Mouse (Mus musculus): Measurements from ENCODE around the gene 1190005I06Rik. TPM values are rescaled to one million over a fixed set of nuclear protein-coding genes. Genes with fewer than 3 reads are reported as not detected.

Gene 1190005I06Rik
- polyA plus RNA-seq, 1 experiment from 2014 or later, result 18.1 TPM

DNA sequence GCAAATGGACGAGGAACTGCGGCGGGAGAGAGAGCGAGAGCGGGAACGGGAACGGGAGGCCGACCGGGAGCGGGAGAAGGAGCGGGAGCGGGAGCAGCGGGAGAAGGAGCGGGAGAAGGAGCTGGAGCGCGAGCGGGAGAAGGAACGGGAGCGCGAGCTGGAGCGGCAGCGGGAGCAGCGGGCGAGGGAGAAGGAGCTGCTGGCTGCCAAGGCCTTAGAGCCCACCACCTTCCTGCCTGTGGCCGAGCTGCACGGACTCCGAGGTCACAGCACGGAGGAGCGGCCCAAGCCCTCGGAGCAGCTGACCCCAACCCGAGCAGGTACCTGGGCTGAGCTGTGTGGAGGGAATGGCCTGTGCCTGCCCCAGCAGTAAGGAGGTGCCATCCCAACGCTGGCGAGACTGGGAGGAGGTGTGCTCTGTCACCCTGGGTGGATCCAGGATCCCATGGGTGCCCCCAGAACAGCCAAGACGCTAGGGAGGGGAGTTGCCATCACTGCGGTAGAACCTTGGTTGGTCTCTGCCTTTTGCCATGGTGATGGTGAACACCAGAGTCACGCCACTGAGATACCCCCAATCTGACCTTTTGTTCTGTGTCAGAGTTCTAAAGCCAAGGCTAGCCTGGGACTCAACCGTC is 79.2 kb downstream of the 1190005I06Rik start:
- Histone ChIP-seq H3K36me3 (replicated peaks) (peaks cover 45% of the 10 kb centered on the region), H3K9me3 (no peaks in the 10 kb centered on the region), H3K4me3 (no peak overlapping the region), H3K4me2 (no peak overlapping the region), H3K4me1 (peaks cover 39% of the 10 kb centered on the region), H3K27ac (no peak overlapping the region), H3K9ac (no peak overlapping the region), H3K27me3 (replicated peaks) (no peaks in the 10 kb centered on the region)
- WGBS, result 96% methylated on average over 37 of the region's 37 CpGs
- no peak for ATAC-seq (replicated peaks)

- ATAC-seq (replicated peaks), result no peak
- no peak overlapping the region for H3K9ac ChIP-seq
- no peak overlapping the region for H3K27ac ChIP-seq
- H3K9me3 ChIP-seq, result no peaks in the 10 kb centered on the region
- peaks cover 40% of the 10 kb centered on the region for H3K36me3 ChIP-seq (replicated peaks)
- no peak overlapping the region for H3K4me3 ChIP-seq
- 97% methylated on average over 17 of the region's 17 CpGs for WGBS
- no peak overlapping the region for H3K4me2 ChIP-seq
- peaks cover 44% of the 10 kb centered on the region for H3K4me1 ChIP-seq
- H3K27me3 ChIP-seq (replicated peaks), result no peaks in the 10 kb centered on the region
Measured at GRCm38 (mm10) chr8:120567731-120568130, 79.7 kb downstream of the 1190005I06Rik start.

DNA sequence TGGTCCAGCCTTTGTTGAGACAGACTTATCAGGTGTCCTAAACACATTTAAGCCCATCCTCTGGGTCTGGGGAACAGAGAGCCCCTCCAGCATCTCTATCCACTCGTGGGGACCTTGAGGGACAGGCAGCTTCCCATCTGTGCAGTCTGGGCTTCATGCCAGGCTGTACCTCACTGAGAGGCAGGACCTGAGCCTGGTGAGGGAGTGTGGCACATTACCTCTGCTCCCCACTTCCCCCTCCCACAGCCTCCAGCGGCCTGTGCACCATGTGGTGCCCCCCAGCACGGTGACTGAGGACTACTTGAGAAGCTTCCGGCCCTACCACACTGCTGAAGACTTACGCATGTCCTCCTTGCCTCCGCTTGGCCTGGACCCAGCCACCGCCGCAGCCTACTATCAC is 80.8 kb downstream of the 1190005I06Rik start:
- Histone ChIP-seq H3K9me3 (no peaks in the 10 kb centered on the region), H3K27me3 (replicated peaks) (no peaks in the 10 kb centered on the region), H3K9ac (no peak overlapping the region), H3K4me2 (no peak overlapping the region), H3K36me3 (replicated peaks) (peaks cover 34% of the 10 kb centered on the region), H3K4me1 (peaks cover 55% of the 10 kb centered on the region), H3K27ac (no peak overlapping the region), H3K4me3 (no peak overlapping the region)
- no peak for ATAC-seq (replicated peaks)
- 73% methylated on average over 8 of the region's 8 CpGs for WGBS

DNA sequence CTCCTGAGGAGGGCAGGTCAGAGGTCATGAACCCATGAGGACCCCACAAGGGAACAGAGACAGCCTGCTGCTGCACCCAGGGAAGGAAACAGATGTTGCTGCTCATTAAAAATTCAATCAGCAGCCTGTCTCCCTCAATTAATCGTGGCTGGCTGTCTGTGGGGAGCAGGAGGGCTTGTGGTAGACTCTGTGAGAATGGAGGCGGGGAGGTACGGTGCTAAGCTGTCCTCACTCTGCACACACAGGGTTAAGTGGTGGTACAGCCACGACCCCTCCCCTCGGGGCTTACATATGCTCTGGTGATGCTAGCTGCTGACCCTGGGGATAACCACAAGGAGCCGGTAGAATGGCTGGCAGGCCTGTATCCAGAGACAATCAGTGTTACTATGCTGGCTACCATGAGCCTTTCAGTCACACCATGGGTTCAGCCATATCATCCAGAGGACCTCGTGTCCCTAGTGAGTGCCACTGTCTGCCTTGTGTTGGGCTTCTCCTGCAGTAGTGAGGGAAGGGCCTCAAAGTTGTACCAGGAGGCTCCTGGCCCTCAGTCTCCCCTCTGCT is 82.2 kb downstream of the 1190005I06Rik start:
- H3K9me3 ChIP-seq, result no peaks in the 10 kb centered on the region
- no peak for ATAC-seq (replicated peaks)
- no peak overlapping the region for H3K4me2 ChIP-seq
- peaks cover 26% of the 10 kb centered on the region for H3K36me3 ChIP-seq (replicated peaks)
- H3K4me1 ChIP-seq, result peaks cover 67% of the 10 kb centered on the region
- no peaks in the 10 kb centered on the region for H3K27me3 ChIP-seq (replicated peaks)
- H3K9ac ChIP-seq, result no peak overlapping the region
- peak overlapping the region; percentile 72 for H3K27ac ChIP-seq
- no peak overlapping the region for H3K4me3 ChIP-seq
- WGBS, result 7% methylated on average over 7 of the region's 7 CpGs

- H3K4me1 ChIP-seq, result peaks cover 78% of the 10 kb centered on the region
- 6% methylated on average over 20 of the region's 20 CpGs for WGBS
- no peak overlapping the region for H3K4me2 ChIP-seq
Measured at GRCm38 (mm10) chr8:120563851-120564837, 83.3 kb downstream of the 1190005I06Rik start.

GRCm38 (mm10) chr8:120563348-120563724 is 84.1 kb downstream of the 1190005I06Rik start:
- Histone ChIP-seq H3K4me3 (no peak overlapping the region), H3K4me1 (peaks cover 86% of the 10 kb centered on the region), H3K4me2 (no peak overlapping the region), H3K9ac (no peak overlapping the region), H3K27me3 (replicated peaks) (no peaks in the 10 kb centered on the region), H3K27ac (peak overlapping the region; percentile 72), H3K36me3 (replicated peaks) (peaks cover 16% of the 10 kb centered on the region), H3K9me3 (no peaks in the 10 kb centered on the region)
- 0 out of 2 replicates have a peak, but pooled peaks have one; percentile 10 for ATAC-seq (replicated peaks)
- 11% methylated on average over 8 of the region's 8 CpGs for WGBS

More at GRCm38 (mm10) chr8:120563851-120564837, 83.3 kb downstream of the 1190005I06Rik start:
- no peak overlapping the region for H3K4me3 ChIP-seq
- no peaks in the 10 kb centered on the region for H3K27me3 ChIP-seq (replicated peaks)
- peak overlapping the region; percentile 72 for H3K27ac ChIP-seq
- peak; percentile 51 for ATAC-seq (replicated peaks)
- H3K9me3 ChIP-seq, result no peaks in the 10 kb centered on the region
- no peak overlapping the region for H3K9ac ChIP-seq
- H3K36me3 ChIP-seq (replicated peaks), result peaks cover 24% of the 10 kb centered on the region

- no peaks in the 10 kb centered on the region for H3K27me3 ChIP-seq (replicated peaks)
- no peak for ATAC-seq (replicated peaks)
- no peak overlapping the region for H3K4me2 ChIP-seq
- no peak overlapping the region for H3K4me3 ChIP-seq
- peak overlapping the region; percentile 72 for H3K27ac ChIP-seq
- no peak overlapping the region for H3K9ac ChIP-seq
- H3K9me3 ChIP-seq, result no peaks in the 10 kb centered on the region
- 80% methylated on average over 18 of the region's 18 CpGs for WGBS
- peaks cover 11% of the 10 kb centered on the region for H3K36me3 ChIP-seq (replicated peaks)
- peaks cover 91% of the 10 kb centered on the region for H3K4me1 ChIP-seq
Measured at GRCm38 (mm10) chr8:120562680-120563347, 84.6 kb downstream of the 1190005I06Rik start.

GRCm38 (mm10) chr8:120561539-120562435 is 85.6 kb downstream of the 1190005I06Rik start:
- H3K4me1 ChIP-seq, result peaks cover 99% of the 10 kb centered on the region
- H3K4me2 ChIP-seq, result no peak overlapping the region
- H3K9me3 ChIP-seq, result no peaks in the 10 kb centered on the region
- 82% methylated on average over 22 of the region's 22 CpGs for WGBS
- H3K27me3 ChIP-seq (replicated peaks), result no peaks in the 10 kb centered on the region
- ATAC-seq (replicated peaks), result no peak
- no peak overlapping the region for H3K9ac ChIP-seq
- H3K4me3 ChIP-seq, result no peak overlapping the region
- H3K27ac ChIP-seq, result peak overlapping the region; percentile 72
- peaks cover 1% of the 10 kb centered on the region for H3K36me3 ChIP-seq (replicated peaks)

DNA sequence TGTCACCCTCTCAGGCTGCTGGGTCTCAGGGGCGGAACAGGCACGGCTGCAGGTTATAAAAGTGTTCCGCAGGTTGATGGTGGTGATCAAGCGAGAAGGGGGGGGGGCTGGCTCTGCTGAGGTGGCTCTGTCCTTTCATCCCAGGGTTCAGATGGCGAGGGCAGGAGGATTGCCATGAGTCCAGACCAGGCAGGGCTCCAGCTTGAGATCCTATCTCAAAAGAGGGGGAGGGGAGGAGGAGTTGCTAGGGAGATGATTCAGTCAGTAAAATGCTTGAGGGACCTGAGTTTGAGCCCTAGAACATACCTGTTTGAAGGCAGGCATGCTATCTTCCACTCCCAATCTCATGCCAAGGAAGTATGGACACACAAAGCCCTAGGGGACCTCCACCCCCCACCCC is 86.9 kb downstream of the 1190005I06Rik start:
- Histone ChIP-seq H3K4me2 (no peak overlapping the region), H3K27ac (0 out of 2 replicates have a peak overlapping the region, but pooled peaks have one; percentile 74), H3K27me3 (replicated peaks) (no peaks in the 10 kb centered on the region), H3K9ac (0 out of 2 replicates have a peak overlapping the region, but pooled peaks have one; percentile 2), H3K9me3 (no peaks in the 10 kb centered on the region), H3K4me1 (peaks cover 100% of the 10 kb centered on the region), H3K36me3 (replicated peaks) (no peaks in the 10 kb centered on the region), H3K4me3 (no peak overlapping the region)
- ATAC-seq (replicated peaks), result no peak
- 73% methylated on average over 5 of the region's 5 CpGs for WGBS

DNA sequence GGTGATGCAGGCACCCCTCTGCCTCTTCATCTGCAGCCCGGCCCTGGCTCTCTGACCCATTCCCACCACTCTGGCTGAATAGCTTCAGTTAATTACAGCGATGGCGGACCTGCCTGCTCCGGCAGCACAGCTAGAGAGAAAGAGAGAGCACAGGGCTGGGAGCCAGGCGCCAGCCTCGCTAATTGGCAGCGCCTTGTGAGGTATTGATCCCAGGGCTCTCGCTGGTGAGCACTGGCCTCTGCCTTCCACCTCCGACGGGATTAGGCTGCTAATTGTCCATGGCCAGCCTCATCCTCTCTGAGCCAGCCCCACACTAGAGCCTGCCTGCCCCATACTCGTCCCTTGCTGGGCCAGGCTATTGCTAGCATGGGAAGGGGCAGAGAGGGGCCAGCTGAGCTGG is 87.8 kb downstream of the 1190005I06Rik start:
- peak; percentile 21; the same call in 1 of the 2 replicates for ATAC-seq (replicated peaks)
- no peaks in the 10 kb centered on the region for H3K9me3 ChIP-seq
- peaks cover 97% of the 10 kb centered on the region for H3K4me1 ChIP-seq
- no peaks in the 10 kb centered on the region for H3K27me3 ChIP-seq (replicated peaks)
- no peak overlapping the region for H3K4me3 ChIP-seq
- peak overlapping the region; percentile 74 for H3K27ac ChIP-seq
- no peak overlapping the region for H3K4me2 ChIP-seq
- H3K36me3 ChIP-seq (replicated peaks), result no peaks in the 10 kb centered on the region
- 7% methylated on average over 11 of the region's 11 CpGs for WGBS
- 0 out of 2 replicates have a peak overlapping the region, but pooled peaks have one; percentile 2 for H3K9ac ChIP-seq
